Mouse (Mus musculus) natural killer cell, adult 2 months (primary cell): ENCODE measurements around the gene Rdh11.
"Not testable (repeated sequence)": the region's sequence is repeated elsewhere in the genome, so short reads cannot be mapped to it uniquely, and the experiment has no call there.

Experiments
- DNase-seq, 2 experiments: peaks; one replicate each; pipeline ENCODE4 v3.0.0; 2022; ENCODE audit warnings: low spot score in 2 of 2

Rdh11 gene

DNA sequence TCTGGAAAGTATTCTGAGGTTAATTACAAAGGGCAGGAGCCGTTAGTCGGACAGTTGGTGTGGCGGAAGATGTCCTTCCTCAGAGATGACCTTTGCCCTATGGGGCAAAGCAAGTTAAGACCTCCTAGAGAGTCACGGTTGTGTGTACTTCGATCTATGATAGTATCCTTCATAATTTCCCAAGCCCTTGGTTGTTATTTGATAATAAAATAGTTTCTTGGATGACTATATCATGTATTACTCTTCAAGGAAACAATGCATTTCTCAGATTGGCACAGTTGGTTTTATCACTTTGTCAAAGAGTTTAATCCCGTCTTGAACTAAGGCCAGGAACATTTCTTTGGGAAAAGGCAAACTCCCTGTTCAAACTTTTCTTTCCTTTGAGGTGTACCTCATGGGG, at the start of gene Rdh11:
Gene Rdh11, minus strand, starts transcription at position 101 of the 400 bp plus-strand sequence.
- DNase-seq: no peak

DNA sequence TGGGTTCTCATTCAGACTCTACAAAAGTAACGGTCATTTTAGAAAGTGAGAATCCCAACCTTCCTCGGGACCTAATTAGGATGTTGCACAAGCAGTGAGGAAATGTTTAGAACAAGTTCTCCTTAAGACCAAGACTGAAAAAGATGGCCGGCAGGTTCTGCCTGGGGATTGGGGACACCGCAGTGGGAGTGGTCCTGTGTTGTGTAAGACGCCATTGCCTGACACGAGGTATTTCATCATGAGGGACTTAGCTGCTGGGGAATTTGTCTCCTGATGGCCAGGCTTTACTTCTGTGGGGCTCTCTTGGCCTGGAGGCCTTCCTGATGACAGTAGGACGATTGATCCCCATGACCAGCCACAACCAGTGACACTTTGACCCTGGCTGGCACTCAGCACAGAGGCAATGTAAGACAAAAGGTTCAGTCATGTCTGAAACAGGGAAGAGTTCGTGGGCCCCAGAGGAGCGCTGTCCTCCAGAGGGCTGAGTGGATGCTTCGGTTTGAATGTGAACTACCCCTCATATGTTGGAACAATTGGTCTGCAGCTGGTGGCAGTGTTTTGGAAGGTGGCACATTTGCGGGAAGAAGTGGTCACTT, 43.5 kb upstream of the Rdh11 start:
- DNase-seq: no peak

DNA sequence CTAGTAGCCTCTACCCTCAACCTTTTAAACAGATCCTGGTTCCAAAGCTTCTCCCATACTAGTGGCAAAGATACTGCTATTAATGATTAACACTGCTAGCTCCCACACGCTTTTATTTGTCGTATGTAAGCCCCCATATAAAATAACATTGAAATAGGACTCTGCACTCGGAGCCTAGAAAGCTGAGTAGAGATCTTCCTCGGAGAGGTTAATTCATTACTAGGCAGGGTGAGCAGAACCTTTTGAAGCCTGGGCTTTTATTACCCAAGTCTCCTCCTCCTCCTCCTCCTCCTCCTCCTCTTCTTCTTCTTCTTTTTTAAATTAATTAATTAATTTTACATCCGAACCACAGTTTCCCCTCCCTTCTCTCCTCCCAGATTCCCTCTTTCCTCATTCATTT, 25.4 kb upstream of the Rdh11 start:
- no peak for DNase-seq

DNA sequence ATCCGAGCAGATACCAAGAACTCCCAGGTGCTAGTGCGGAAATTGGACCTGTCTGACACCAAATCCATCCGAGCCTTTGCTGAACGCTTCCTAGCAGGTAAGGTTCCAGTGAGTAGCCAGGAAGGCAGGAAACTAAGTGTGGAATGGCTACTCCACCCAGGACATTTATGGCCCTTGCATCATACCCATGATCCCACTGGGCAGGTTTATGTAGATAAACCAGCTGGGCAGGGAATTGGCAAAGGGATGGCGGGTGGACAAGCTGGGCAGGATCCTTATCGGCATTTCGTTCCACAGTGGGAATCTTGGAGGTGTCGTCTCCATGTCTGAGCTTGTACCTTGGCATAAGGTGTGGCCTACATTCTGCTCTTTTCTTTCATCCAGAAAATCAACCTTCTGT, 19.4 kb upstream of the Rdh11 start:
- DNase-seq: no peak

DNA sequence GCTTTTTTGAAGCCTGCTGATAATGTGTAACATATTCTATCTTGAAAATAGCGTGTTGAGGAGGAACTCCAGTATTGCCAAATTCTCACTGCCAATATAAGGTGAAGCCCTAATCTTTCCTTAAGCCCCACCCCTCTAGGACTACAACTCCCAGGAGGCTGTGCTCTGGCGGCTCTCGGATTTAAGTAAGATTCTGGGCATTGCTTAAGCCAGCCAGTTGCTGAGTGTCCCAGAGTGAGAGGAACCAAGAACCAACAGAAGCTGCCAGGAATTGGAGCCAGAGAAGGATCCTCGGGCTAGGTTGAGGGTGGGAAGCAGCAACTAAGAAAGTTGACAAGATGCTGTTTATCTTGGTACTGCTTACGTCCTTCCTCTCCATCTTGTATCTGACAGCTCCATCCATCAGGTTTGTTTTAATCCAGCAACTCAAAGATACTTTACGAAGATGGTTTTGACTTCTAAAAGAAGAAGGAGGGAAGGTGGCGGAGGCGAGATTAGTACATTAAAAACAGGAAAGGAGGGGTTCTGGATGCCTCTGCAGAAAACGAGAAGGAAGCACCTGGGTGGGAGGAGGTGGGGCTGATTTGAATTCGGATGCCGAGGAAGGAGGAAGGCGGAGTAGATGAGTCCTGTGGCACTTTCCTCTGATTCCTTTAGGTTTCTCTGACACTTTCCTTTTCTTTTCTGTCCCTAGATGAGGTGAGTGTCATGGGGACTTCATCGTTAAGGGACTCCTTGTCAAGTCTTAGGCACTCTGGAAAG, 16.8 kb upstream of the Rdh11 start, which contains the start of gene Rdh12:
Gene Rdh12, plus strand, starts transcription at position 212 of the 762 bp plus-strand sequence.
- DNase-seq: peak; percentile 14 to 30

DNA sequence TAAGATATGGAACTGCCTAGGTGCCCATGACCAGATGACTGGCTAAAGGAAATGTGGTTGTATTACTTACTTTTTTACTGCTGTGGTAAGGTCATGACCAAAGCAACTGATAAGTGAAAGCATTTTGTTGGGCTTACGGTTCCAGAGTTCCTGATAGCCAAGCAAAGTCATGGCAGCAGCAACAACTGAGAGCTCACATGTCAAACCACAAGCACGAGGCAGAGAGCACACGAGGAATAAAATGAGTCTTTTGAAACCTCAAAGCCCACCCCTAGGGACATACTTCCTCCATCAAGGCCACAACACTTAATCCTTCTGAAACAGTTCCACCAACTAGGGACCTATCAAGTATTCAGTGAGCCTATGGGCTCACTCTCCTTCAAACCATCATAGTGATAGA, 9.8 kb upstream of the Rdh11 start:
- DNase-seq: no peak

DNA sequence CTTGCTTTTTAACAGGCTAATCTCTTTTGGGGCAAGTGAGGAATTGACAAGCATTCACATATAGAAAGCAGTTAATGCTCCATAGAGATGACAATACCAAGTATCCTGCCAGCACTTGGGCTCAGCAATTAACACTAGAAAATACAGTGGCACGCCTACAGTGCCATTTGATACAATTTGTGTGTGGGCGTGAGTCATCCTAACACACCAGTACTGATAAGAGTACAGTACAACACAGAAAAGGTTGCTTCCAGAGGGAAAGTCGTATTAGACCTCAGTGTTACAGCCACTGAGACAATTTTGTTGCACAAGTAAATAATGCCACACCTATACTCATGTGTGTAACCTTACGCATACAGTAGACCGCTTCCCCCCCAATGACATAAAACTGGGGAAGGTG, 5.0 kb upstream of the Rdh11 start:
- DNase-seq: no peak

DNA sequence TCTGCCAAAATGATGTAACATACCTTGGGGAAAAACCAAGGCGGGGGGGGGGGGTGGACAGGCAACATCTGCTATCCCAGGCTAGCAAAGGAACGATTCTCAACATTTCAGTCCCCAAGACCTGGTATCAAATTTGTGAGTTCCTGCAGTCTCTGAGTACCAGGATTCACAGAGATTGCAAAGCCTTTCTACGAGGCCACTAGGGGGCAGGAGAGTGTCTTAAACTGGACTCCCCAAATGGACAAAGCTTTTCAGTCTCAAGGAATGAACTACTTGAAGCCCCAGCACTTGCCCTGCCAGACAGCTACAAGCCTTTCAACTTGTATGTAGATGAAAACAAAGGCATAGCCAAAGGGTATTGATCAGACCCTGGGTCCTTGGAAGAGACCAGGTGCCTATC, 1.3 kb upstream of the Rdh11 start:
- peak; percentile 45 to 67 for DNase-seq

DNA sequence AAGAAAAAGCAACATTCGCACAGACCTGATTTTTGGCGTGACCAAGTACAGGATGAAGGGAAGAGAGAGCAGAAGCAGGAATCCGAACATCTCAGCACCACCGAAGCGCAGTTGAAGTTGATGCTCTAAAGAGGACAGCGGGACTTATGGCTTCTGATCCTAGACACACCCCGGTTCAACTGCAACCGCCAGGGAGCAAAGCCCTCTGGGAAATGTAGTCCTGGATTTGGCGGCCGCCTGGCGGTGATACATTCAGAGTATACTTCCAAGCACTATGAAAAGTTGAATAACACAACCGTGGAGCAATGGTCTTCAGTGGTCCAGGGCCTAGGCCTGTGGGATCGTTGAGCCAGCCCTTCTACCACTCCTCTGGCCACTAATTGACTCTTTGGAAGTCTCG, 392 bp downstream of the Rdh11 start:
- DNase-seq: peak; percentile 70 to 82

DNA sequence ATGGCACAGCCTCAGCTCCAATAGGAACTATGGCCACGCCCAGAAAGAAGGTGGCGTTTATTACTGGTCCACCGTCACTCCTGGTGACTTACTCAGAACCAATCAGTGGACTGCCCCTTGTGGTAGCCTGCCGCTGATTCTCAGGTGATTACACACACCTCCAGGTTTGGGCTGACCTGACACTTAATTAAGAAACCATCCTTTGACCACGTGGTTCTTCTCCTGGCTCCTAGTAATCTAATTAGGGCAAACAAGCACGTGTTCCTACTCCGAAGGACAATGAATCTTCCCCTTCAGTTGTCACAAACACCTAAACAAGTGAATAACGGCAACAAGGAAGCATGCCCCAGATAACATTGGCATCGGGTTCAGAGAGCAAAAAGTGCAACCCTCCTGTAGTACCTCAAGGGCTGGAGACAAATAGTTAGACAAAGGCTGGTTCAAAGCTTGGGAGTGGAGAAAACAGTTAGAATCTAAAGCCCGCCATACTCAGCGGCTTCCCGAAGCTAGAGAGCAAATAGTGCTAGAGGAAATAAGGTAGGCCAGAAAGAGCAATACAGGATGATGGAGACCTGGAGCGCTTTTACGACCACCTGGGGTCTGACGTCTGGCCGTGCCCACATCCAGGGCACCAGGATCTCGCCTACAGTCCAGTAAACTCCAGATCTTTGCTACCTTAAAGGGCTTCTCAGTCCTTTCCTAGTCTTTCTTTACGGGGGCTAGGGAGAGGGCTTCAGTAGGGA, 991 bp downstream of the Rdh11 start:
- DNase-seq: peak; percentile 40 to 60

DNA sequence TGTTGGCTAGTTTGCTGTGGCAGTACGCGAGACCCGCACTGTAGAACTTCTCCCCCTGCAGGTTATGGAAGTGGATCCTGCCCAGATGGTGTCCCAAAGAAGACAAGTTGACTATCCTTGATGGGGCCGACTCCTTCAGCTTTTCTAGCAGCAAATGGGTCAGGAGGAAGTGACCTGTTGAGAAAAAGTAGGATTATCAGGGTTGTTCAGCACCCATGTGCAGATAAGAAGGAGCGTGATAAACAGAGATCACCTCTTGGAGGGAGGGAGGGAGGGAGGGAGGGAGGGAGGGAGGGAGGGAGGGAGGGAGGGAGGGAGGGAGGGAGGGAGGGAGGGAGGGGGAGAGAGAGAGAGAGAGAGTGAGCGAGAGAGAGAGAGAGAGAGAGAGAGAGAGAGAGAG, 6.9 kb downstream of the Rdh11 start:
- not testable (repeated sequence) for DNase-seq

DNA sequence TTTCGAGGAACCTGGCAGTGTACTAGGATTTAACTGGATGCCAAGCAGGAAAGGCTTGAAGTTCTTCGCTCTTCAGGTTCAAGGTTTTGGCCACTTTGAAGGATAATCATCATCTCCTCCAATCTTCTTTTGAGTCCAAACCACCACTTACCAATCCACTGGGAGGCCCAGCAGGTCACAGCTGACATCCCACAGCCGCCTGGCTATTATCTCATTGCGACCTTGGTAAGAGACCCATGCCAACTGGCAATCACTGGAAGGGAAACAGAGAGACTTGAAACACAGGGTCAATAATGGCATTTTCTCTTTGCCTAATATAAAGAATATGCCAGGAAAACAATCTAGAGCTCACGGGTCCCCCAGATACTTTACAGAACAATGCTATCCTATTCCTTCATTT, 16.1 kb downstream of the Rdh11 start:
- DNase-seq: no peak

DNA sequence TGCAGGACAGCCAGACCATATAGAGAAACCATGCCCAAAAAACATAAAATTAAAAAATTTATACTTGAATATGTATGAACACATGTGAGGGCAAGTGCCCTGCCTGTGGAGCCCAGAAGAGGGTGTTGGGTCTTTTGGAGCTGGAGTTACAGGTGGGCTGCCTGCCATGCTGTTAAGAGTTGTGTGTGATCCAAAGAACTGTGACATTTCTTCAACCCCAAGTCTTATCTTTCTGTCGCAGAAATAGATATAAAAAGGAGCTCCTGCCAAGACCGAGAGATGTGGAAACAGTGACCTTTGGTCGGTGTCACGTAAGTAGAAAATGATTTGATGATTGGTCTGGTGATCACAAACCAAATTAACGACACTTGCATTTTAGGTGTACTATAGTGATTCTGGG, 18.4 kb downstream of the Rdh11 start:
- DNase-seq: no peak

DNA sequence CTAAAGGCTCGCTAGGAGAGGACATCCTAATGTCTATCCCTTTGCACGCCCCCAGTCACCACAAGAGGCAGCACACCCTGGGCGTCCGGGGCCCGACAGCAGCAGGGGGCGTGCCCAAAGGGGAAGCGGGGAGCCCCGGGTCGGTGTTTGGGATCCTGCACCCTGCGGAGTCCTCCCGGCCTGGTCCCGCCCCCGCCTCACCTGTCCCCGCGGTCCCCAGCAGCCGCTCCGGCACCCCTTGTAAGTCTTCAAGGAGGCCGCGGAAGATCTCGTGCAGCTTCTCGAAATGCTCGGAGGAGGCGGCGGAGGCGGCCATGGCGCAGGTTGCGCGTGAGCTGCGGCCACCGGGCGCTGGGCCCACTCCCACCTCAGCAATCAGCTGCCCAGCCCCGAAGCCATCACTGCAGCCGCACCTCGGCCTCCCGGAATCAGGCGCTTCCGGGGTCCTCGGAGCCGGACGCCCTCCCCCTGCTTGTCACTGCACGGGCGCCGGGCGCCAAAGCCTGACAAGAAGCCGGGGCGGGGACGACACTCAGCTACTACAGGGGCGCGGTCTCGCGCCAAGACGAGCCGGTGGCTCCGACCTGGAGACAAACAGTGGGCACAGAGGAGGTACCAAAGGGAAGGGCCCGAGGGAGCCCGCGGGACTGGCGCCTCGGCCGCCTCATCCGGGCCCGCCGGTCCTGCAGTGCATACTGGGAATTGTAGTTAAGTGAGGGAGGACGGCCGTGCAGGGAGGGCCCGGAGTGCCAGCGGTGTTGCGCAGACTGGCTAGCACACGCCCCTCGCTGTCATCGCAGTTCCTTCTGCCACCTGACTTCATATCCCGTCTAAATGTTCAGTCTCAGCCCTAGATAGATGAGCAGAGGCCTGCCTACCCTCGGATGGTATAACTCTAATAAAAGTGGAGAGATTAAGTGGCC, 19.8 kb downstream of the Rdh11 start, which contains the start of gene Vti1b:
Gene Vti1b, minus strand, starts transcription at position 649 of the 923 bp plus-strand sequence.
- DNase-seq: peak; percentile 93 to 94

DNA sequence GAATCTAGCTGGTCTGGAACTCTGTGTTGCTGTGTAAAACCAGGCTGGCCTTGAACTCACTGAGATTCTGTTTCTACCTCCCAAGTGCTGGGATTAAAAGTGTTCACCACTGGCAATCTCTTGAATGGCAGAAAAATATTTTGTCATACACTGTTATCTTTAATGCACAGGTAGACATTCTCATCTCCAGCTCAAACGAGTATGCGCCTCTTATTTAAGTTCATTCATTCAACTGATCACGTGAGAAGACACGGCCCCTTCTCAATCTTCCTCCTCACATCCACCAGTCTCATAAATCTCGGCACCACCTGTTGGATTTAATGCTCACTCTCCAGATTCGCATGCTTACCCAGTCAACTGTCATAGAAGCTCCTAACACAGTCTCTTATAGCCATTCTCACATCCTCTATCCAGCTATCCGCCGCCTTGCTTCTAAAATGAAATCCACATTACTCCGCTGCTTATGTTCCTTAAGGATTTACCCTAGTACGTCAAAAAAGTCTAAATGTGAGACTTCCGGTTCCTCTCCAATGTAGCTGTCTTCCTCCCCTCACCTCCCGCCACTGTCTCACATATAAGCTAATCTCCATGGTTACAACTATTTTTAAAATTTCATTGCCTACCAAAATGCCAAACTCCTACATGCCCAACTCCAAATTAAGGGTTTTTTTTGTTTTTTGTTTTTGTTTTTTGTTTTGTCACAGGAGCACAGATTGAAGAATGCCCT, 20.7 kb downstream of the Rdh11 start:
- no peak for DNase-seq

DNA sequence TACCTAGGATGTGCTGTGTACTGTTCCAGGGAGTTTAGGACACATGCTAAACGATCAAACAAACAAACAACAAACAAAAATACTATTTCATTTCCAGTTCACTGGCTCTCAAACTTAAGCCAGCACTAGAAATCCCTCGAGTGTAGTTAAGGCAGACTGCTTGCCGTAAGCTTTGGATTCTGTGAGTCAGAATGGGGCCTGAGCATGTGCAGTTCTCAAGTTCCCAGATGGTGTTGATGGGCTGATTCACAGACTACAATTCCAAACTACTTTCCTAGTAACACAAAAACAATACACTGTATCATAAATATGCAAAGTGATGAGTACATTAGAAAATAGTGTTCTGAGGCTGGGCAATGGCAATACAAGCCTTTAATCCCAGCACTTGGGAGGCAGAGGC, 21.7 kb downstream of the Rdh11 start:
- DNase-seq: no peak

DNA sequence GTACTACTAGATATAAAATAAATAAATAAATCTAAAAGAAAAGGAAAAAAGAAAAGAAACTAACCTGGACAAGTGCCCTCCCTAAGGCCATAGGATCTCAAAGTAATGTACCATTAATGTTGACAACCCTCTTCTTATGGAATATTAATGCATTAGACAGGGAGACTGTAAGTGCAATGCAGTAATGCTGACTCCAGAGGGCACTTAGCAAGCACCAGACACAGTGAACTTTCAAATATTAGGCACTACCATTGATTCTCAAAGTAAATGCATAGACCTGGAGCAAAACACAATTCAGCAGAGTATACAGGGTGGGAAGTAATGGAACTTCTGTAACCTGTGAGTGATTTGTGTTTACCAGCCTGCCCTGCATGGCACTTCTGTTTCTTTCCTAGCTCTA, 22.9 kb downstream of the Rdh11 start:
- no peak for DNase-seq

DNA sequence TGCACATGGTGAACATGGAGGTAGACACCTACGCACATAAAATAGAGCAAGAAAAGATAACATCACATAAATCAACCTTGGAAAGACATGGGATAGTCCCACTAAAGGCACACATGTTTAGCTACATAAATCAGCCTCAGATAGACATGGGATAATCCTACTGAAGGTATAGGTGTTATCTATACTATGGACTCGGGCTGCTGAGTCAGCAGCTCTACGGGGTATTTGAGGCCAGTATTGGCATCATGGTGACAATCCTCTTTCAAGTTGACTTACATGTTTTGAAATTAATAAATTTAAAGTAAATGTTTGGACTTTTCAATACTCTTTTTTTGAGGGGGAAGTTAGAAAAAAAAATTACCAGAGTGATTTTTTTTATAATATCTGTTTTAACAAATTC, 29.2 kb downstream of the Rdh11 start:
- DNase-seq: no peak

DNA sequence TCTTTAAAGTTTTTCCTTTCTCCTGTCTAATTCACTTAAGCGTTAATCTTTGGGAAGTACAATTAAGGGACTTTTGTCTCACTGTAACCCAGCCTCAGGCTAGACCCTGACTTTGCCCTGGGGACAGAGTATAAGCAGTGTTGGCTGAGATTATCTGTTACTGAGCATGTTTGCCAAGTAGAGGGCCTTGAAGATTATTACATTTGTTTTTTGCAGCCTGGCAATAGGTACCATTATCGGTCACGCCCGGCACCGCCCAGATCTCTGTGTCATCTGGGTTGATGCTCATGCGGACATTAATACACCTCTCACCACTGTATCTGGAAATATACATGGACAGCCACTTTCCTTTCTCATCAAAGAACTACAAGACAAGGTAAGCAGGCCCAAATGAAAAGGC, 42.4 kb downstream of the Rdh11 start:
- DNase-seq: no peak

DNA sequence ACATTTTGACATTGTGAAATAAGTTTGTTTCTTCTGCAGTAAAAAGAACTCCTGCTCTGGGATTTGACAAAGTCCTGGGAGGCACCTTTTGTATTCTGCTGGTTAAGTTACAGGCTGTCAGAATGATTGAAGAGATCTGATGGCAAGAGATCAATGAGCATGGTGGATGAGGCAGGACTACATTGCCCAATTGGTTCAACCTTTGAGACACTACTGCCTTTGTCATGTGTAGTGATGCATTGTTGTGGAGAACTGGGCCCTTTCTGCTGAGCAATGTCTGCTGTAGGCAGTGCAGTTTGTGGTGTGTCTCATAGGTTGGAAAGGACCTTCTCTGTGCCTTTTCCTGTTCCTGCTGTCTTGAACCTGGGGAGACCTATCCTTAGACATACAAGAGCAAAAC, 50.7 kb downstream of the Rdh11 start:
- no peak for DNase-seq

DNA sequence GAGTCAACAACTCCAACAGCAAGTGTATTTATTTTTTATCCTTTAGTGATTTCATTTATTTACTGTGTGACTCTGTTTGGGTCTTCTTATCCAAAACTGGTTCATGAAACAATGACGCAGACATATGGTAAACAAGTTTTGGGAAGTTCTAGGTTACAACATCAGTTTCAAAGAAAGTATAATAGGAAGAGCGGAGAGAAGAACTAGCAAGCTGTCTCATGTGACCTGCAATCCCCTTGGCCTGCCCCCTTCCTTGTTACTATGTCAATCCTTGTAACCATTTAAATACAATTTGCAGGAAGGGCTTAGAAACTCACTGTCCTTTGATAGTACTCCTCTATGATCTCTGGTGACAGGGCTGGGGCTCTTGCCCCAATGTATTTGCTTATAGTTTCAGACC, 51.3 kb downstream of the Rdh11 start:
- DNase-seq: no peak
